Mouse (Mus musculus) spleen, adult 2 months (tissue): Measurements from ENCODE around the gene Tgfbi. TPM values are rescaled to one million over a fixed set of nuclear protein-coding genes. Genes with fewer than 3 reads are reported as not detected.
A peak's percentile ranks its signal among the peaks of the same experiment; 100 is the strongest.

Source experiments
- DNase-seq, 2 experiments: peaks; one replicate each; pipeline versions ENCODE4 v3.0.0 to v3.0.0-alpha.2; 2012 to 2021; ENCODE audit warnings: low spot score in 2 of 2, low read depth in 1 of 2
- H3K27ac ChIP-seq: fragments of 200-500 bp; 2 replicates; pipeline ENCODE4 v1.5.1; 2012; ENCODE audit warnings: low read length, inconsistent platforms; ENCODE audit not compliant: insufficient read depth
- H3K27me3 ChIP-seq: fragments of 200-500 bp; 2 replicates; pipeline ENCODE4 v1.6.1; 2012; ENCODE audit warnings: mild to moderate bottlenecking, moderate library complexity, low read length, inconsistent platforms; ENCODE audit not compliant: control insufficient read depth, insufficient read depth
- H3K36me3 ChIP-seq: fragments of 200-500 bp; 2 replicates; pipeline ENCODE4 v1.6.1; 2012; ENCODE audit warnings: mild to moderate bottlenecking, low read length, inconsistent platforms; ENCODE audit not compliant: control insufficient read depth, insufficient read depth
- H3K4me1 ChIP-seq: fragments of 200-500 bp; 2 replicates; pipeline ENCODE4 v1.6.1; 2011; ENCODE audit warnings: inconsistent platforms; ENCODE audit not compliant: control insufficient read depth, insufficient read depth, insufficient read length
- H3K4me3 ChIP-seq: fragments of 200-500 bp; 2 replicates; pipeline ENCODE4 v1.5.1; 2011; ENCODE audit warnings: mild to moderate bottlenecking, inconsistent platforms; ENCODE audit not compliant: insufficient read depth, insufficient read length; ENCODE audit errors: extremely low read depth
- CTCF ChIP-seq: fragments of 200-500 bp; IDR thresholded peaks from 2 replicates; pipeline ENCODE4 v1.5.1; 2011; ENCODE audit warnings: mild to moderate bottlenecking, inconsistent platforms; ENCODE audit not compliant: insufficient read depth, insufficient read length, insufficient replicate concordance; ENCODE audit errors: extremely low read depth
- POLR2A ChIP-seq: fragments of 200-500 bp; IDR thresholded peaks from 2 replicates; pipeline ENCODE4 v1.6.1; 2011; ENCODE audit warnings: low read depth, low read length, inconsistent platforms
- WGBS: fragments of 180-500 bp; shearing (Covaris S2); methylation state at CpG from one replicate; pipeline ENCODE4 v1.1.7; 2018; 5-methylcytosine and 5-hydroxymethylcytosine counted together
- polyA plus RNA-seq: library from polyadenylated mRNA; depleted of rRNA; stranded (reverse); fragments of >200 nt; gene quantifications from 2 replicates; pipeline ENCODE4 v1.2.3, GENCODE M21; 2012; rRNA removed

Tgfbi gene
- polyA plus RNA-seq, 1 experiment: 56.0 TPM

DNA sequence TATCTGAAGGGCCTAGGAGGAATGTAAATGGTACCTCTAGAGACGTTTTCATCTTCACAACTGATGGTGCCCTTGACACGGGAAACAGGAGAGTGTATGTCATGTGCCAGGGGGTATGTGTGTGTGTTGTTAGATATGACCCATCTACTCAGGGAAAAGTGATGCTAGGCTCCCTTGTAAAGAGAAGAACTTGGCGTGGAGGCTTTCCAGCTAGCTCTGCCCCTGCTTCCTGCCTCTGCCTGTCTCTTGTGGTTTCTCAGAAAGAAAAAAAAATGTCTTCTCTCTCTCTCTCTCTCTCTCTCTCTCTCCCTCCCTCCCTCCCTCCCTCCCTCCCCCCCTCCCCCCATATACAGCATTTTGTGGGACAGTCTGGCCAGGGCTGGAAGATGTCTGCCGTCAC is 72.6 kb downstream of the Tgfbi start:
- no peaks in the 10 kb centered on the region for H3K36me3 ChIP-seq
- WGBS: 43% methylated on average over 4 of the region's 4 CpGs
- DNase-seq: no peak
- peaks cover 3% of the 10 kb centered on the region; the same call in 1 of the 2 replicates for H3K4me1 ChIP-seq
- no peak overlapping the region for H3K27ac ChIP-seq
- no peak overlapping the region; the same call in 1 of the 2 replicates for H3K4me3 ChIP-seq
- TF ChIP-seq POLR2A (no peak), CTCF (no peak)
- H3K27me3 ChIP-seq: no peaks in the 10 kb centered on the region

DNA sequence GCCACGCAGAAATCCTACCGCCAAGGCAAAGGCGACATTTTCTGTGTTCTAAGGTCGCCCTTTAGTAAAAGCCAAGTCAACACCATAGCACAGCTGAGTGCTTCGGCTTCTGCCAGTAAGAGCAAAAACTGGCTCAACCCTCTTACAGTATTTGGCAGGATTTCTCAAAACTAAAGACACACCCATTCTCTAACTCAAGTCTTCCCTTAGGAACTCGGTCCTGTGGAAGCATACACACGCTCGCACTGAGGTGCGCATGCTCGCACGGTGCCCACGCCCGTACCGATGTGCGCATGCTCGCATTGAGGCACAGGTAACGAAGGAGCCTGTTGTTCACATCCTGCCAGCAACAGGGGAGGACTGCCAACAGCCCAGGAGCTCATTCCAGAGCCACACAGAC is 73.0 kb downstream of the Tgfbi start:
- 0 out of 2 replicates have a peak overlapping the region, but pooled peaks have one; percentile 18 for H3K27ac ChIP-seq
- no peak for DNase-seq
- H3K36me3 ChIP-seq: no peaks in the 10 kb centered on the region

DNA sequence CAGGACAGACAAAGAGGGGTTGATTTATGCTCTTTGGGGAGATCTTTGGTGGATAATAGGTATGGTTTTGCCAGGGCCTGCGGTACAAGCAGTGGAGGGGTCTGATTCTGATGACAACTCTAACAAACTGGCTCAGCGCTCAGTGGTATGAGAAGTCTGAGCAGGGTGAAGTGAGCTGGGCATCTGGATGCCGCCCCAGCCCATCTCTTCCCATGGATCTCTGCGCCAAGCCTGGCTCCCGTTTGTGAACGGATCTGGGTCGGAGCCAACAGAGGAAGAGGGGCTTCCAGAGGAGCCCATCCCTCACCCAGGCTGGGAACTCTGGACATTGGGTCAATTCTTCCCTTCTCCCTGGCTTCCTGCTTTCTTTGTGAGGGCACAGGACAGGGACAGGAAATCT is 74.0 kb downstream of the Tgfbi start:
- Histone ChIP-seq H3K4me3 (no peak overlapping the region), H3K4me1 (peaks cover 3% of the 10 kb centered on the region; the same call in 1 of the 2 replicates), H3K27ac (no peak overlapping the region), H3K36me3 (no peaks in the 10 kb centered on the region), H3K27me3 (no peaks in the 10 kb centered on the region)
- WGBS: 80% methylated on average over 7 of the region's 7 CpGs
- DNase-seq: no peak
- TF ChIP-seq CTCF: no peak
- TF ChIP-seq POLR2A: no peak

More for the DNA sequence above, 73.0 kb downstream of the Tgfbi start:
- 85% methylated on average over 17 of the region's 17 CpGs for WGBS
- Histone ChIP-seq H3K4me1 (peaks cover 3% of the 10 kb centered on the region; the same call in 1 of the 2 replicates), H3K4me3 (no peak overlapping the region; the same call in 1 of the 2 replicates), H3K27me3 (no peaks in the 10 kb centered on the region)
- no peak for TF ChIP-seq CTCF

Other genes starting within 250 kb of the Tgfbi start
- gene Gm3045, start 182.9 kb upstream of the Tgfbi start, polyA plus RNA-seq: not detected in 2 replicates
- 0.02 TPM in 2 replicates for gene Slc25a48, start 171.2 kb upstream of the Tgfbi start, polyA plus RNA-seq
- gene Il9, start 127.3 kb upstream of the Tgfbi start, polyA plus RNA-seq: not detected in 2 replicates
- gene Fbxl21, start 87.1 kb upstream of the Tgfbi start, polyA plus RNA-seq: 0.26 and 0.41 TPM in 2 replicates
- gene Lect2, start 61.0 kb upstream of the Tgfbi start, polyA plus RNA-seq: not detected in 2 replicates
- 10.2 and 12.0 TPM in 2 replicates for gene Smad5, start 93.5 kb downstream of the Tgfbi start, polyA plus RNA-seq
- 0.25 and 0.48 TPM in 2 replicates for gene Gm45623, start 144.3 kb downstream of the Tgfbi start, polyA plus RNA-seq